Mouse (Mus musculus): ENCODE measurements around the gene Sbno2.

The Sbno2 gene

DNA sequence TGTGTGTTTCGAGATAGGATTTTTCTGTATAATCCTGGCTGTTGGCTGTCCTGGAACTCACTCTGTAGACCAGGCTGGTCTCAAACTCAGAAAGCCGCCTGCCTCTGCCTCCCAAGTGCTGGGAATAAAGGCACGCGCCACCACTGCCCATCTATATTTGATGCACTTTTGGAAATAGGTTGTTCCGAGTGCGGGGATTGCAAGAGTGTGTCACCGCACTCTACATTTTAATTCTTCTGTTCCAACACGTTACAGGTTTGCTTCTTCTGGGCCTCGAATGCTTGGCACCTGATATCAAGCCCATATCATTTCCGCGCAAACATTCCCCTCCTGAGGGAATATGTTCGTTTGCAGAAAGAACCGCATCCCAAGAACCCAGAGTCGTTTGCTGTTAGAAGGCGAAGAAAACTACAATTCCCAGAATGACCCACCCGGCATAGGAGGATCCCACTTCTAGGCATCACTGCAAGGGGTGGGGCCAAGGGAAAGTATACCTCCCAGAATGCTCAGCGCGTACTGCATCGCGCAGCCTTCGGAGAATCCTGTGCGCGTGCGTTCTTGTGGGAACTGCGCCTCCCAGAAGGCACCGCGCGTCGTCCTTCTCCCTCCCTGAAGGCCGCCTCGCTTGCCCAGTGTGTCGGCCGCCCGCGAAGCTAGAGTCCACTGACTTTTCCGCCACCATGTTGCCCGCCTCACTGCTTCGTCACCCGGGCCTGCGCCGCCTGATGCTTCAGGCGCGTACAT, 36.6 kb upstream of the Sbno2 start:
- DNase-seq, result peak; percentile 98

GRCm38 (mm10) chr10:80141243-80141642, 35.9 kb upstream of the Sbno2 start:
- peak; percentile 98 for DNase-seq

DNA sequence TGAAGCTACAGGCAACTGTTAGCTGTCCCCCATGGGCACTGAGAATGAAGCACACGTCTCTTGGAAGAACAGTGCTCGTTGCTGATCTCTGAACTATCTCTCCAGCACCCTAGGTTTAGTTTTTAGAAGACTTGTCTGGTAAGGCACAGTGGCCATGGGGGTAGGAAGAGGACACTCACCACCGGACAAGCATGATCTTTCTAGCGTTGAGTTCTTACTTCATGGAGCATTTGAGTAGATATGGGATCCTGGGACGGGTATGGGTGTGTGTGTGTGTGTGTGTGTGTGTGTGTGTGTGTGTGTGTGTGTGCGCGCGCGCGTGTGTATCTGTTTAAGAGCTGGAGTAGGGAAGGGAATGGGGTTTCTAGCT, 35.3 kb upstream of the Sbno2 start, which contains the start of gene Cbarp:
Gene Cbarp (minus strand): TSS at position 170 of the 370 bp plus-strand sequence.
- no peak for DNase-seq

GRCm38 (mm10) chr10:80139975-80140665, 34.7 kb upstream of the Sbno2 start:
- no peak for DNase-seq

- no peak for DNase-seq
These were observed 34.0 kb upstream of the Sbno2 start for GRCm38 (mm10) chr10:80139439-80139775.

- DNase-seq, result peak; percentile 80
These were observed 33.4 kb upstream of the Sbno2 start, which contains the start of gene Atp5d for GRCm38 (mm10) chr10:80138553-80139438. Gene Atp5d, plus strand, starts transcription at chr10:80138632.

DNA sequence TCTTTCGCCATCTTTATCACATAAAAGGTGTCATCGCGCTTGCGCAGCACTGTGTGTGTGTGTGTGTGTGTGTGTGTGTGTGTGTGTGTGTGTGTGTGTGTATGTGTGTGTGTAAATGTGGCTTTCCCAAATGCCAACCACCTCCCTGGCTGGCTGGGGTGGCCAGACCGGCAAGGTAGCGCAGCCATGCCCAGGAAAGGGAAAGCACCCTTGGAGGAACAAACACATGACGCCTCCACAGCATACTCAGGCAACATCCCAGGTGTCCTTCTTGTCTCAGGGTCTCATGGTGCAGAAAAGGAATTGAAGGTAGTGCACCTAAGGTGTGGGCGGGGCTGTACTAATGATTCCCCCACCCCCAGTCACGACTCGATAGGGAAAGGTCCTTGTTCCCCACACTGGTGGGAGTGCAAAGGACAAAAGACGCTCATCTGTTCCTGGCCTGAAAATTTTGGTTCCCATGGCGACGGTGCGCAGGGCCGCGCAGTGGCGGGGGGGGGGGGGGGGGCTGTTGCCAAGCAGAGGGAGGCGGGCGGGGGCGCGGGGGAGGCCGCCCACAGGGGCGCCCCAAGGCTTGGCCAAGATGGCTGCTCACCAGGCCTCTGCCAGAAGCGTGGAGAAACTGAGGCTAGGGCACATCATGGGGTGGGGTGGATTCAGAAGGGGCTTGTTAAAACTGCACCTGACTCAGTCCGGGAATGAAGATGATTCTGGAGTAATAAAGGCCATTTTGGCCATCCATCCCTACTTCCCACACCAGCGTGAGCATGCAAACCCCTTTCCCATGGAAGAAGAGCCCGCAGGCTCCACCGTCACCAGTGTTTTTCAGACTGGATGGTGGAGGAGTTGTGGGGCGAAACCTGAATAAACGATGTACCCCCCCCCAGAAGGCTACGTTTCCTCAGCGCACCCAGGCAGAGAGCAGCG, 32.5 kb upstream of the Sbno2 start:
- no peak for DNase-seq

- no peak for DNase-seq
These were observed 31.7 kb upstream of the Sbno2 start for GRCm38 (mm10) chr10:80136952-80137625.

- no peak for DNase-seq
These were observed 31.0 kb upstream of the Sbno2 start for GRCm38 (mm10) chr10:80136179-80136951.

DNA sequence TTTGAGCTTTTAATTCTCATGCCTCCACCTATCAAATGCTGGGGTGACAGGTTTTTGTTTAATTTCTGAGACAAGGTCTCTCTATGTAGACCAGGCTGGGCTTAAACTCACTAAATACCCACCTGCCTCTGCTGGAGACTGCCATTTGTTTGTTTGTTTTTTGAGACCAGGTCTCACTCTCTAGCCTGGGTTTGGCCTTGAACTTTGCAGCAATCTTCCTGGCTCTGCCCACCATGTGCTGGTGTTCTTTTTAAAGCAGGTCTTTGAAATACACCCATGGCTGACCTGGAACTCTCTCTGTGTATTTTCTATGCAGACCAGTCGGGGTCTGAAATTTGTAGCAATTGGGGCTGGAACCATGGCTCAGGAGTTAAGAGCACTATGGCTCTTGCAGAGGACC, 30.3 kb upstream of the Sbno2 start:
- DNase-seq, result no peak

GRCm38 (mm10) chr10:80135161-80135560, 29.8 kb upstream of the Sbno2 start:
- DNase-seq, result no peak

DNA sequence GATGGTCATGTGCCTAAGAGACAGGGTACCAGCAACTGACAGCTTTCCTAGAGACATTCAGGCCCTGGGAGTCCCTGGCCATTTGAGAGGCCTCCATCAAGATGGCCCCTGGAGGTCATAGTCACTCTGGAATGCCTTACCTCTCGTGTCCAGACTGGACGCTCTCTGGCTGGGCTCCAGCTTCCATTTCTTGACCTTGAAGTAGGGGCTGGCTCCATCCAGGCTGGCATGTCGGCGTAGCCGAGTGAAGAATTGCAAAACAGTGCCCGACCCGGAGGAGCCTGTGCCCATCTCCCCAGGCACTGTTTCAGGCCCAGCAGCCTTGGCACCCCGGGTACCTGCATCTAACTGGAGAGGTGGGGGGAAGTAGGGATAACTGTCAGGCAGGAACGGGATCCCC, 29.1 kb upstream of the Sbno2 start:
- no peak for DNase-seq

DNA sequence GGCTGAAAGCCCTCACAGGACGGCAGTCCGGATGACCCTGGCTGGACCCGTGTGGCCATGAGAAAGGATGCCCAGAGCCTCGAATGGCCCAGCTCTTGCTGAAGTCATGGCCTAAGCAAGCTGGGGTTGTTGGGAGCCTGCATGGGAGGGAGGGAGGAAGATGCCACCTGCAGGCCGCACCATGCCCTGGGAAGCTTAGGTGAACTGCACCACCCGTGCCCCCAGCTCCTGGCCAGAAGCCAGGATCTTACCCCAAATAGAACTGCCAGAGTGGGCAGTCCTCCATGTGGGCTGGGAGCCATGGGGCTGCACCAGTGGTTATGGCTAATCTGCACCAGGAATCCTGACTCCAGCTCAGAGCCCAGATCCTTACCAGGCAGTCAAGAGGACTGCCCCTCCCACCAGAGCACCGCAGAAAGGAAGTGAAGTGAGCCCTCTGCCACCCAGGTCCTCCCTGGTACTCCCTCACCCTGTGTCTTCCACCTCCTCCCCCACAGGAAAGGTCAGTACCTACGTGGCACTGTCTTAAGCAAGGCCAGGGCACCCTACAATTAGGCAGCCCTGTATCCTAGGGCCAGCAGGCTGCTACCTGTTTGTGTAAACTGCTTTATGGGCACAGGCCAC, 28.0 kb upstream of the Sbno2 start:
- no peak for DNase-seq

DNA sequence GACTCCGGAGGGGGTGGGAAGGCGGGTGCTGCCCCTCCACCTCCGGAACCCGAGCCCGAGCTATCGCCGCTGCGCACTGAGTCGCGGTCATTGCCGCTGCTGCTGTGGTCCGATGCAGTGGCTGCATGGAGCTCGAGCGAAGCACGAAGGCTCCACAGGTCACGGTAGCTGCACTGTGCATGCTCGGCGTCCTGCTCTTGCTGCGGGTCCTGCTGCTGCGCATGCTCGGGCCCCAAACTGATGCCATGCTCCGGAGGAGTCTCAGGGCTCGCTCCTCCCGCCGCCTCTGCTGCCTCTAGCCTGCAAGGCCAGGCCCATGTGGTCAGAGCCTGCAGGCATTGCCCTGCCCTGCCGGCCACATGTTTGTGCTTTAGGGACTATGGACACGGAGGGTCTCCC, 26.6 kb upstream of the Sbno2 start:
- DNase-seq, result no peak

DNA sequence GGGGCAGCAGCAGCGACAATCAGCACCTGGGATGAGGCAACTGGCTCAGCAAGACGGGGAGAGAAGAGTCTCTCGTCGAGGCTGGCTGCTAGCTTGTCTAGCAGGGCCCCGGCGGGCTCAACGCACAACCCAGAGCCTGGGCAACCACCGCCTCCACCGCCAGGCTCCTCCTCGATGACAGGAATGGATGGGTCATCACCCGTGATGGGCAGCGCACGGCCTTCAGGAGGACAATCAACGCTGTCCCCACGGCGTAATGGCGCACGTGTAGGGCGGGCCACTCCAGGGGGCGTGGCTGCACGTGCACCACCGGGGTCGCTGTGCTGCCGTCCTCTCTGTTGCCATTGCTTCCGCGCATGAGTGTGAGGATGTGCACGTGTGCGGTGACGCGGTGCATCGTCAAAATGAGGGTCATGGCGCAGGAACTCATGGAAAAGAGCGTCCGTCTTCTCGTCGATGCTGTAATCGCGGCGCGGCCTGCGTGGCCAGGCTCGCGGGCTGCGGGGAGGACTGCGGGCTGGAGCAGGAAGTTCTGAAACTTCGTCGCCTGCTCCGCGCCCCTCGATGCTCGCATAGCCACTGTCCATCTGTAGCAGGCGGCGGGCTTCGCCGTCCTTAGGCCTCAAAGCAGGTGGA, 26.1 kb upstream of the Sbno2 start:
- DNase-seq, result no peak

- peak; percentile 79 for DNase-seq
These were observed 25.1 kb upstream of the Sbno2 start for GRCm38 (mm10) chr10:80130403-80131031.

DNA sequence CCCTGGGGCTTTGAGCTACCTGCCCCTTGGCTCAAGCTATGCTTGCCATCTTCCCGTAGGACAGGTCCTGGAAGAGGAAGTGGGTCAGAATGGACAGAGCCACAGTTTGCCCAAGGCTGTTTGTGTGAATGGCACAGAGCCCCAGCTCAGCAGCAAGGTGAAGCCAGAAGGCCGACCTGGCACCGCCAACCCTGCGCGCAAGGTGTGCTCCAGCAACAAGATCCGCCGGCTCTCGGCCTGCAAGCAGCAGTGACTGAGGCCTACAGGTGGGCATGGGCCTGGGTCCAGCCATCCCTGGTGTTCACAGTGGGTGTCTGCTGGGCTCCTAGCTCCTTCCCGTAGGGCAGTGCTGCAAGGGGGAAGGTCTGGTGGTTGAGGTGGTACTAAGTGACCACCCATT, 24.5 kb upstream of the Sbno2 start:
- DNase-seq, result no peak

DNA sequence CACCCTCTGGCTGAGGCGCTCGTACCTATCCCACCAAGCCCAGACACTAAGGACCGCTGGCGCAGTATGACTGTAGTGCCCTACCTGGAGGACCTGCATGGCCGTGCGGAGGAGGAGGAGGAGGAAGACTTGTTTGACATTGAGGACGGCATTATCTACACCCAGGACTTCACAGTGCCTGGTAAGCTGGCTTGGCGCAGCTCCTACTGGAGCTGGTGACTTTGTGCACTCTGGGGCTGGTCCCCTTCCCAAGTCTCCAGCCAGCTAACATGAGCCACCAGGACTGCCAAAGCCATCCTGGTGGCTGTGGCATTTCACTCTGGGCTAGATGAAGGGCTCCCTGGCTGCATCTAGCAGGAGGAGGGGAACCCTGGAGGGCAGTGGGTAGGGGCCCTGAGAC, 22.5 kb upstream of the Sbno2 start:
- no peak for DNase-seq

- no peak for DNase-seq
These were observed 18.7 kb upstream of the Sbno2 start for GRCm38 (mm10) chr10:80123932-80124562.

All from kidney, postnatal 14 days (tissue).